Mouse (Mus musculus): Measurements from ENCODE around the gene Ldha. TPM values are rescaled to one million over a fixed set of nuclear protein-coding genes. Genes with fewer than 3 reads are reported as not detected.
"Not testable (repeated sequence)": the region's sequence is repeated elsewhere in the genome, so short reads cannot be mapped to it uniquely, and the experiment has no call there.

Gene Ldha
- polyA plus RNA-seq, 1 experiment from 2014 or later, result 4,161 TPM

DNA sequence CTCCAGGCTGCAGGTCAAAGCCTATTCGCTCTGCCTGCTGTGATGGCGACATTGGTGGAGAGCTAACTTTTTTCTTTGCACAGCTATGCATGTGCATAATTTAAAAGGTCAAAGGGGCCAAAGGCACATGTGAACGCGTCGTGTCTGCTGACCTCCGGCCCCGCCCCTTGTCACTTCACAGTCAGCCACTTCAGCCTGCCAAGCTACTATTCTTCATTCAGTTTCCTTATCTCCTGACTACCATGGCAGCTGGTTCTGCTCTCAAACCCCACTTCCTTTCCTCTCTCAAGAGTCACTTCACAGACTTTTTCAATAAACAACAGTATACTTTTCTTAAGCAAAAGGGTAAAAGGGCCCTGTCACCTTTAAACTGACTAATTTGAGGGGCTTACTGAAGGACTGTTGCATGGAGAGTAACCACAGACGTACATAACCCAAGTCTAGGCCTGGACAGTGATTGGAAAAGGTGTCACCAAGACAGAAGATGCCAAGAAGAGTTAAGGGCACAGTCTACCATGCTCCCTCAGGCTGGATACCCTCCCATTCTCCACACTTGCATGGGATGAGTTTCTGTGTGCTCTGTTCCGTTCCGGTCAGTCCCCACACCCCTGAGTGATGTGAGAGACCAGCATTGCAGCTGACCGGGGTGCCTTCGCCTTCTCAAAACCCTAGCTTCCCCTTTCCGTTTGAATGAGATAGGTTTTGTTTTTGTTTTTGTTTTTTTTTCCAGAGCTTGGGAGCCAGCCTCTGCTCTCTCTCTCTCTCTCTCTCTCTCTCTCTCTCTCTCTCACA is 10.3 kb upstream of the Ldha start:
- Histone ChIP-seq H3K36me3 (no peaks in the 10 kb centered on the region), H3K9me3 (no peaks in the 10 kb centered on the region), H3K27me3 (ENCODE audit: insufficient read depth, poor library complexity, severe bottlenecking) (no peaks in the 10 kb centered on the region), H3K4me1 (peaks cover 68% of the 10 kb centered on the region), H3K27ac (peak overlapping the region; percentile 74), H3K4me3 (peak overlapping the region; percentile 8; the same call in 1 of the 2 replicates)
- 32% methylated on average over 13 of the region's 13 CpGs for WGBS
- peak; percentile 88 for DNase-seq (ENCODE audit: low spot score)

DNA sequence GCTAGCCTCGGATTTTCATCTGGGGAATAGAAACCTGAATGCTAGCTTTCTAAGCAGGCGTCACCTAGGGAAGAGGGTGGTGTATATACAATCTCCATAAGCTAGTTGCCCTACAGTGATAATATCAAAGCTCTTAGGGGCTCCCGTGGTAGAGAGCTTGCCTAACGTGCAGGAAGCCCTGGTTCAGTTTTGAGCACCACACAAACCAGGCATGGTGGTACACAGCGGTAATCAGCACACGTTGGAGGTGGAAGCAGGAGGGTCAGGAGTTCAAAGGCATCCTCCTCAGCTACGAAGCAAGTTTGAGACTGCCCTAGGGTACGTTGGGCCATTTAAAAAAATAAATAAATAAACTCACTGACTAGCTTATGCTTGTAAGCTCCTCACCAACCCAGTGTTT is 9.6 kb upstream of the Ldha start:
- 66% methylated on average over 8 of the region's 8 CpGs for WGBS

DNA sequence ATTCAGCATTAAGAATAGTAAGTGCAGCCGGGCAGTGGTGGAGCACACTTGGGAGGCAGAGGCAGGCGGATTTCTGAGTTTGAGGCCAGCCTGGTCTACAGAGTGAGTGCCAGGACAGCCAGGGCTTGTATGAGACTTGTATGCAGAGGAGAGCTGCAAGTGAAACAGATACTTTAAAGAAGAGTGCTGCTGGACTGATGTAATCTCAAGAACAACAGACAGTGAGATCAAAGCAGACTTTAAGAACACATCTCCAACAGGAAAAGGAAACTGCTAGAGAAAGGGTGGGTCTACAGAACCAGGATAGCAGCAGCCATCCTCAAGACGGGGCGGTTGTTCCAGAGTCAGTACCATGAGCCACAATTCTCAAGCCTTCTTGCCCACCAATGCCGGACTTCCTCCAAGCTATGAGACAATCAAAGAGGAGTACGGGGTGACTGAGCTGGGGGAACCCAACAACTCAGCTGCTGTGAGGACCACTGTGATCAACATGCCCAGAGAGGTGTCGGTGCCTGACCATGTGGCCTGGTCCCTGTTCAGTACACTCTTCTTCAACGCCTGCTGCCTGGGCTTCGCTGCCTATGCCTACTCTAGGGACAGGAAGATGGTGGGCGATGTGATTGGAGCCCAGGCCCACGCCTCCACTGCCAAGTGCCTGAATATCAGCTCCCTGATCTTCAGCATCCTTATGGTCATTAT is 9.0 kb upstream of the Ldha start:
- not testable (repeated sequence) for DNase-seq (ENCODE audit: low spot score); H3K27me3 ChIP-seq (ENCODE audit: insufficient read depth, poor library complexity, severe bottlenecking); H3K36me3 ChIP-seq; H3K9me3 ChIP-seq; H3K4me3 ChIP-seq
- peak overlapping the region; percentile 74; the same call in 1 of the 2 replicates for H3K27ac ChIP-seq
- H3K4me1 ChIP-seq, result peaks cover 69% of the 10 kb centered on the region
- 85% methylated on average over 11 of the region's 11 CpGs for WGBS

More for the DNA sequence above, 9.6 kb upstream of the Ldha start:
- peaks cover 72% of the 10 kb centered on the region for H3K4me1 ChIP-seq
- no peak overlapping the region for H3K4me3 ChIP-seq
- DNase-seq (ENCODE audit: low spot score), result no peak
- H3K9me3 ChIP-seq, result no peaks in the 10 kb centered on the region
- no peaks in the 10 kb centered on the region for H3K36me3 ChIP-seq
- peak overlapping the region; percentile 74 for H3K27ac ChIP-seq
- no peaks in the 10 kb centered on the region for H3K27me3 ChIP-seq (ENCODE audit: insufficient read depth, poor library complexity, severe bottlenecking)

DNA sequence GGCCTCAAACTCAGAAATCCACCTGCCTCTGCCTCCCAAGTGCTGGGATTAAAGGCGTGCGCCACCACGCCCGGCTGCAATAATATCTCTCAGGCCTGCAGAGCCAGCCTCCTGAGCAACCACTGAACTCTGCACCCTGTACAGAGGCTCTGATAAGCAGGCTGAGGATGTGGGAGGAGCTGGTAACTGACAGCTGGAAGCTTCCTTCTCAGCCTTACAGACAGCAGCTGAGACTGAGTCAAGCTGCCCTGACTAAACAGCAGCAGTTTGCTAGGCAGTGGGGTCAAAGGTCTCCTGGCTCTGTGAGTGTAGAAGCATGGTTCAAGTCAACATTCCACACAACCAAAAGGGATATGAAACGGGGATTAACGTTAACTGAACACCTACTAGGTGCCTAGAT is 8.0 kb upstream of the Ldha start:
- DNase-seq (ENCODE audit: low spot score), result peak; percentile 89
- Histone ChIP-seq H3K27ac (0 out of 2 replicates have a peak overlapping the region, but pooled peaks have one; percentile 36), H3K4me3 (no peak overlapping the region), H3K4me1 (peaks cover 66% of the 10 kb centered on the region), H3K27me3 (ENCODE audit: insufficient read depth, poor library complexity, severe bottlenecking) (no peaks in the 10 kb centered on the region), H3K36me3 (no peaks in the 10 kb centered on the region), H3K9me3 (no peaks in the 10 kb centered on the region)
- WGBS, result 38% methylated on average over 6 of the region's 6 CpGs

DNA sequence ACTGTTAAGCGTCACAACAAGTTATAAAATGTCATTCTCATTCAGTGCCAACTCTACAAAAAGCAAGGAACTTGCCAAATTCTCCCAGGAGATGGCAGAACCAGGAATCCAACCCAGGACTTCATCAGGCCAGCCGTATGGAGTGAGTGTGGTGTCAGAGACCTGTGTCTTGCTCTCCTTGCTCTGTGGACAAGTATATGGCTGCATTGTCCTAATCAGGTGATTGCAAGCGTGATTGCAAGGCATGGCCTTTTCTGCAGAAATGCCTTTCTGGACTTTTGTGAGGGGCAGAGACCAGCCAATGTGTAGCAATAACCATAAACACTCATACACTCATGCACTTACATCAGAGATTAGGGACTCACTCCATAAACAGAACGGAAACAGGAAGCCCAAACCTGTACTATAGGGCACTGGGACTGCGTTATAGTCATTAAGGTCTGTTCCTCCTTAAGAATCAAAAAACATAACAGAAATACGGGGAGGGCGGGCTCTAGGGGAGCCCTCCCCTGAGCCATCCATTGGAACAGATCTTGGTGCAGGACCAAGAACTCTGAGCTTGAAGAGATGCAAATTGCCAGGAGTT is 7.5 kb upstream of the Ldha start:
- no peak for DNase-seq (ENCODE audit: low spot score)
- Histone ChIP-seq H3K27me3 (ENCODE audit: insufficient read depth, poor library complexity, severe bottlenecking) (no peaks in the 10 kb centered on the region), H3K27ac (0 out of 2 replicates have a peak overlapping the region, but pooled peaks have one; percentile 36), H3K9me3 (no peaks in the 10 kb centered on the region), H3K4me3 (no peak overlapping the region), H3K4me1 (peaks cover 68% of the 10 kb centered on the region), H3K36me3 (no peaks in the 10 kb centered on the region)
- WGBS, result 81% methylated on average over 7 of the region's 7 CpGs

DNA sequence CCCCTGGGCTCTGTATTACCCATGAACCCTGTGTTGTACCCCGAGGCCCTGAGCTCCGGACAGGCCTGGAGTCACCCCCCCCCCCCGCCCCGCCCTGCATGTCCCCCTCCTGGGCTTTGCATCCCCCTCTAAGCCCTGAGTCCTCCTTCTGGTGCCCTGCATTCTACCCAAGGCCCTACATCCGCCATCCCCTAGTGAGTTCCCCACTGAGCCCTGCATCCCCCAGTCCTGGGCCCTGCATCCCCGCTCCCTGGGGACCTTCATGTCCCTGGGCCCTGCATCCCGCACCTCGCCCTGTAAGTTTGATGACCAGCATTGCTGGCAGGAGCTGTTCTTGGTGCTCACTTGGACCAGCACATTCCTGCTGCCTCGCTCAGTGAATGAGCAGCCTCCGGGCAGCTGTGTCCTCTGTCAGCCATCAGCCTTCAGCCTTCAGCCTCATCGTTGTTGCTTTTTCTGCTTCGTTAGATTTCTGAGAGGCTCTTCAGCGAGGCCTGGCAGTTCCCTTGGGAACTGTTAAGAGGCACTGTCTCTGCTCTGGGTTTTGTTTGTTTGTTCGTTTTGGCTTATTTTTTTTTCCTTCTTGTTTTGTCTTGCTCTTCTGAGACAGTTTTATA is 6.2 kb upstream of the Ldha start:
- Histone ChIP-seq H3K9me3 (no peaks in the 10 kb centered on the region), H3K27ac (no peak overlapping the region), H3K4me1 (peaks cover 78% of the 10 kb centered on the region), H3K4me3 (no peak overlapping the region), H3K27me3 (ENCODE audit: insufficient read depth, poor library complexity, severe bottlenecking) (no peaks in the 10 kb centered on the region), H3K36me3 (no peaks in the 10 kb centered on the region)
- WGBS, result 34% methylated on average over 14 of the region's 14 CpGs
- no peak for DNase-seq (ENCODE audit: low spot score)

DNA sequence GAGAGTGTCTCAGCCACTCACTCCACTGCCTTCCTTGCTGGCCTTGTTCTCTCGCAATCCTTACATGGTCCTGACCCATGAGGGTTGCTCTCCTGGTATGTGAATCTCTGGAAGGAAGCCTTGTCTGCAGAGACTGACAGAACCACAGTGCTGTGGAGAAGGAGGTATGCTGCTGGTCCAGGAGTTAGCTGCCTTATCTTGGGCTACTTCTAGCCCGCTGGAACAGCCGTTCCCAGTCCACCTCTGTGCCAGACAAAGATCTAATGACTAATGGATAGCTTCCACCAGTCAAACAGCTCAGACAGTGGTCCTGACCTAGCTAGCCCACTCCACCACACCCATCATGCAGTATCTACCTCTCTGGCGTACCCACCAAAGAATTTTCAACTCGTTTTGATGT is 4.9 kb upstream of the Ldha start:
- DNase-seq (ENCODE audit: low spot score), result peak; percentile 71
- H3K27me3 ChIP-seq (ENCODE audit: insufficient read depth, poor library complexity, severe bottlenecking), result no peaks in the 10 kb centered on the region
- H3K4me3 ChIP-seq, result no peak overlapping the region
- no peak overlapping the region for H3K27ac ChIP-seq
- H3K36me3 ChIP-seq, result no peaks in the 10 kb centered on the region
- H3K9me3 ChIP-seq, result no peaks in the 10 kb centered on the region
- 63% methylated on average over 5 of the region's 5 CpGs for WGBS
- H3K4me1 ChIP-seq, result peaks cover 77% of the 10 kb centered on the region

DNA sequence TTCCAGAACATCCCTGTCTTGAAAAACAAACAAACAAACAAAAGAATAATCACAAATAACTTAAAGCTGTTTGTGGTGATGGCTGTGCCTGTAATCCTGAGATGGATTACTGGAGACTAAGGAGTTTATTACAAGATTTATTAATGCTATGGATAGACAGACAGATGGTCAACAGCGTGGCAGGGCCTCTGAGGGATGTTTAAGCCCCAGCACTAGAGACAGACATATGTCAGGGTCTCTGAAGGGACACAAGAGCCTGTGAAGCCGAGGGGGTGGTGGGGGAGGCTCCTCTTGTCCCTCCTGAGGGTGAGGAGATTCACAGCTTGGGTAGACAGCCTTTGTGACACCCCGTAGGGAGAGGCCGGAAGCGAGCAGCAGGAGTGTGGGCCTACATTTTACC is 4.2 kb upstream of the Ldha start:
- no peak overlapping the region for H3K27ac ChIP-seq
- H3K9me3 ChIP-seq, result no peaks in the 10 kb centered on the region
- H3K4me3 ChIP-seq, result no peak overlapping the region
- H3K36me3 ChIP-seq, result no peaks in the 10 kb centered on the region
- DNase-seq (ENCODE audit: low spot score), result no peak
- H3K4me1 ChIP-seq, result peaks cover 77% of the 10 kb centered on the region
- 58% methylated on average over 5 of the region's 5 CpGs for WGBS
- 0 out of 2 replicates have a peak, but pooled peaks cover 3% of the 10 kb centered on the region for H3K27me3 ChIP-seq (ENCODE audit: insufficient read depth, poor library complexity, severe bottlenecking)

DNA sequence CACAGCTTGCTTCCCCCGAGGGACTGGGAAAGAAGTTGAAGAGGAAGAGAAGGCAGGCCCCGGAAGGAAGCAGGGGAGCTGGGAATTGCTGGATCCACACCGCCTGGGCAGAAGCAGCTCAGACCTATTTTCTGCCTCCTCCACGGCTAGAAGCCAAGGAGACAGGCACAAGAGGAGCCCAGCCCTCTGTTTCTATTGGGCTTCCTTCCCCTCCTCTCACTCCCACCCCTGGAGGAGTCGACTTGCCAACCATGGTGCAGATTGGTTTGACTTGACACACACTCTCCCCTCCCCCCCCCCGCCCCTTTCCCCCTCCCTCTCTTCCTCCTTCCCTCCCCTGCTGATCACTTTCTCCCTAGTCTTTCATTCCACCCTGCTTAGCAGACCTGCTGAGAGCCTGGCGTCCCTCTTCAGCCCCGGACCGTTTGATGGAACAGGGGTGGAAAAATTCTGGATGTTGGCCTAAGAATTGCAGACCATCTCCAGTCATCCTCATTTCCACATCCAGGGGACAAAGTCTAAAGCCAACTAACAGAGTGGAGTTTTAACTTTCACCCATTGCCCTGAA is 3.1 kb upstream of the Ldha start:
- peaks cover 13% of the 10 kb centered on the region; the same call in 1 of the 2 replicates for H3K27me3 ChIP-seq (ENCODE audit: insufficient read depth, poor library complexity, severe bottlenecking)
- no peaks in the 10 kb centered on the region for H3K36me3 ChIP-seq
- 0 out of 2 replicates have a peak overlapping the region, but pooled peaks have one; percentile 15 for H3K4me3 ChIP-seq
- H3K4me1 ChIP-seq, result peaks cover 68% of the 10 kb centered on the region
- peak overlapping the region; percentile 85 for H3K27ac ChIP-seq
- 4% methylated on average over 9 of the region's 9 CpGs for WGBS
- H3K9me3 ChIP-seq, result no peaks in the 10 kb centered on the region
- peak; percentile 87 for DNase-seq (ENCODE audit: low spot score)

DNA sequence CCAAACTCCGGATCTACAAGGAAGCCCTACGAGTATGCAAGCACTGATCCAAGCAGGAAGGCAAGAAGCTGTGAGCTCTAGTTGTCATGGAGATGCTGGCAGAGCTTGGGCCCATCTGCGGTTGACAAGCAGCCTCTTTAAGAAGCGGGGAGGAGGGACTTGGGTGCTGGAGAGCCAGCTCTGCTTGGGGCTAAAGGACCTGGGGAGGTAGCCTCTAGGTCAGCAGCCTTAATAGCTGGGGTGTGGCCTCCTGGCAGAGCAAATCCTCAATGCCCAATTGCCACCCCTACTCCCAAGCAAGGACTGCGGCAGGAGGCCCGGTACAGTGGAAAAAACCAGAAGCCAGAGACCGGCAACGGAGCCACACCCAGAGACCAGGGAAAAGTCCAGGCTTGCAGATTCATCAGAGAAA is 2.4 kb upstream of the Ldha start:
- Histone ChIP-seq H3K27me3 (ENCODE audit: insufficient read depth, poor library complexity, severe bottlenecking) (peaks cover 13% of the 10 kb centered on the region; the same call in 1 of the 2 replicates), H3K9me3 (no peaks in the 10 kb centered on the region), H3K4me3 (no peak overlapping the region), H3K36me3 (no peaks in the 10 kb centered on the region), H3K27ac (peak overlapping the region; percentile 85), H3K4me1 (peaks cover 61% of the 10 kb centered on the region)
- DNase-seq (ENCODE audit: low spot score), result no peak
- 10% methylated on average over 8 of the region's 8 CpGs for WGBS

DNA sequence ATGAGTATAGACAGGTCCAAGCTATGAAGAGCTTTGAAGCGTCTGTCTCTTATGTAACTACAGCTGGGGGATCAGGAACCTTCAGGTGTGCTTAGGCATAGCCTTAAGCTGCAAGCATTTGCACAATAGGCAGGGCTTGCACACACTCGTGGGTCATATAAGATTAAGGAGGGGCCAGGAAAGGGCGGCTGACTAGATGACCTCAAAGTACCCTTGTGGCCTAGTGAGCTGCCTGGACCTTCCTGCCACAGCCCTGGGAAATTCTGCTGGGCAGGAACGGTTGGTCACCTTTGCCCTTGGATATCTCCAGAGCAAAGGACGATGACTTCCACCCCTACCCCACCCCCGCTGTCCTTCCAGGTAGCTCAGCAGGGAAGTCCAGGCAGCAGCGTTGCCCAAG is 1.8 kb upstream of the Ldha start:
- H3K27ac ChIP-seq, result peak overlapping the region; percentile 85
- DNase-seq (ENCODE audit: low spot score), result no peak
- 15% methylated on average over 7 of the region's 7 CpGs for WGBS
- peaks cover 13% of the 10 kb centered on the region; the same call in 1 of the 2 replicates for H3K27me3 ChIP-seq (ENCODE audit: insufficient read depth, poor library complexity, severe bottlenecking)
- H3K36me3 ChIP-seq, result no peaks in the 10 kb centered on the region
- H3K4me1 ChIP-seq, result peaks cover 60% of the 10 kb centered on the region
- no peak overlapping the region for H3K4me3 ChIP-seq
- no peaks in the 10 kb centered on the region for H3K9me3 ChIP-seq

DNA sequence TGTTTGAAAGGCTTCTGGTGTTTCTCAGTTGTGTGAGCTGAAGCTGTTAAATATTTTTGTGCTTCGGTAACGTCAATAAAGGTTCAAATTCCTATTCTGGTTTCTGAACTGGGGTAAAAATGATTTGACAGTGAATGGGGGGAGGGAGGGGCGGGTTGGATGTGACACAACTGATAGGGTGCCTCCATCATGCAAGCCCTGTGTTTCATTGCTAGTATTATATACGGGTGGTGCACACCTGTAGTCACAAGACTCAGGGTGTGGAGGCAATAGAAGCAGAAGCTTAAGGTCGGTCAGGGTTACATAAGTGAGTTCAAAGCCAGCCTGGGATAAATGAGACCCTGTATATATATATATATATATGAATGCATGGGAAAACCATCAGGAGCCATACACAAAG is 1.4 kb upstream of the Ldha start:
- peak overlapping the region; percentile 85 for H3K27ac ChIP-seq
- WGBS, result 64% methylated on average over 5 of the region's 5 CpGs
- no peak overlapping the region for H3K4me3 ChIP-seq
- DNase-seq (ENCODE audit: low spot score), result no peak
- H3K9me3 ChIP-seq, result no peaks in the 10 kb centered on the region
- H3K4me1 ChIP-seq, result peaks cover 61% of the 10 kb centered on the region
- peaks cover 13% of the 10 kb centered on the region; the same call in 1 of the 2 replicates for H3K27me3 ChIP-seq (ENCODE audit: insufficient read depth, poor library complexity, severe bottlenecking)
- H3K36me3 ChIP-seq, result no peaks in the 10 kb centered on the region

All from heart, embryonic 10.5 days (tissue).